Mouse (Mus musculus) E14TG2a.4 (cell line): Measurements from ENCODE around the gene Acad8.

Experiments
- CTCF ChIP-seq: conservative IDR thresholded peaks from 2 replicates; pipeline ENCODE4 v1.5.1; 2014; ENCODE audit warnings: low read length
- NANOG ChIP-seq: IDR thresholded peaks from 2 replicates; pipeline ENCODE4 v1.6.1; 2014; ENCODE audit warnings: borderline replicate concordance, low read length, mixed read lengths
- POU5F1 ChIP-seq: IDR thresholded peaks from 2 replicates; pipeline ENCODE4 v1.6.1; 2014; ENCODE audit warnings: low read length, borderline replicate concordance

DNA sequence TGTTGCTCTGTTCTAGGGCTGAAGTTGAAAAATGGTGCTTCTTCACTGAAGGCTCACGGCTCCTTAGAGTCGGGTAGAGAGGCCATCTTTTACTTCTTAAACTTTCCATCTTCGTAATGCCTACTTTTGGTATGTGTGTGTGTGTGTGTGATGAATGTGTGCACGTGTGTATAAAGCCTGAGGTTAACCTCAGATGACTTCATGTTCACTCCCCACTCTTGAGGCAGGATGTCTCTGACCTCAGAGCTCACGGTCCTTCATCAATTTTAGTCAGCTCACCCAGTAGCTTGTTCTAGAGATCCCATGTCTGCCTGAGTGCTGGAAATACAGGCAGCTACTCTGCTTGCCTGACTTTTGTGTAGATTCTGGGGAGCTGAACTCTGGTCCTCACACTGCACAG lies 44.5 kb upstream of the Acad8 start:
- TF ChIP-seq CTCF (no peak), POU5F1 (no peak), NANOG (no peak)
